ENCODE assay signal across 16 mouse cellular contexts in the genomic region with DNA sequence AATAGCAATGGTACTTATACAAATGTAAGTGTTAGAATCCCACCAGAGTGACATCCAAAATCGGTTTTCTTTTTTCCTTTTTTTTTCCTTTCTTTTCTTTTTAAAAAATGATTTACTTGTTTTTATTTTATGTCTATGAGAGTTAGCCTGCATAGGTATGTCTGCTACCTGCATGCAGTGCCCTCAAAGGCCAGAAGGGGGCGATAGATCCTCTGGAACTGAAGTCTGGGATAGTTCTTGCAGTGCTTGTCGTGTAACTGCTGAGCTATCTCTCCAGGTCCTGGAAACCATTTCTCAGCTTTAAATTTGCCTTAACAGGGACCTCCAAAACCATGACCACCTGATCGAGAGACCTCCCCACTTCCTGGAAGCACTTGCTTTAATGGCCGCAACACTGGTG.
DNase-seq lines count a peak whose midpoint lies in the region; TF ChIP-seq lines count a peak whose summit lies in the region.
"Had no signal": no experiment of that assay in that cellular context is flagged by ENCODE, and none has a peak within 500 bp of the region (broad histone marks: within the 10 kb centered on the region; RNA-seq: fewer than 3 reads in every experiment).

No protein-coding gene starts in this region.

- intact Hi-C loops in left cerebral cortex, postnatal 36 days (cut with DNase I) = no loop called here

- no peaks in the 10 kb centered on the region for H3K4me1 ChIP-seq in E14TG2a.4 (replicated peaks; ENCODE audit: low read depth, low read length)
- H3K4me1 ChIP-seq: forebrain, embryonic 13.5 days; heart, embryonic 15.5 days; neural tube, embryonic 13.5 days had no signal

- no peaks in the 10 kb centered on the region for H3K9me3 ChIP-seq in E14TG2a.4 (ENCODE audit: low read length)
- H3K9me3 ChIP-seq: heart, embryonic 15.5 days had no signal

- peak; percentile 92 for TF ChIP-seq CTCF in E14TG2a.4 (conservative IDR thresholded peaks at IDR 0.05; ENCODE audit: low read length)

- H3K36me3 ChIP-seq in E14TG2a.4 (ENCODE audit: insufficient read depth, low read length) = no peaks in the 10 kb centered on the region
- H3K36me3 ChIP-seq: heart, embryonic 15.5 days; neural tube, embryonic 13.5 days had no signal

- no peak overlapping the region for H3K4me3 ChIP-seq in E14TG2a.4 (replicated peaks; ENCODE audit: low read length)
- H3K4me3 ChIP-seq: forebrain, embryonic 13.5 days; heart, embryonic 15.5 days; neural tube, embryonic 13.5 days had no signal

- H3K27me3 ChIP-seq in E14TG2a.4 (ENCODE audit: insufficient read depth, low read length) = no peaks in the 10 kb centered on the region
- H3K27me3 ChIP-seq: forebrain, embryonic 13.5 days; heart, embryonic 15.5 days; neural tube, embryonic 13.5 days had no signal

- peak; percentile 2 to 6 for DNase-seq in kidney, postnatal 4 days
- no peak for DNase-seq in kidney, adult 9 months
- peak; percentile 1 for DNase-seq in A20 (ENCODE audit: low read depth, low spot score)
- DNase-seq in R1 (ENCODE audit: low read depth, low spot score) = peak; percentile 67
- no peak for DNase-seq in urinary bladder, postnatal 36 days (ENCODE audit: low spot score in 2 of 2)
- DNase-seq in left cerebral cortex, postnatal 36 days (ENCODE audit: low spot score in 2 of 2) = no peak
- no peak for DNase-seq in thymus, adult 18-20 months
- DNase-seq: cerebellum, adult 2 months; embryo, embryonic 11 days; heart, adult 18-20 months; lung, postnatal 14 days; thymus, postnatal 25 days had no signal

Comparison
In these comparisons a context has a peak if more than half of its experiments do, and no peak if none do; other contexts are left out.
1. DNase-seq: peak in kidney, postnatal 4 days (2 of 2), A20 (single experiment) and R1 (single experiment); none in kidney, adult 9 months (single experiment), urinary bladder, postnatal 36 days (0 of 2), left cerebral cortex, postnatal 36 days (0 of 2) and thymus, adult 18-20 months (0 of 2).